Mouse (Mus musculus): ENCODE measurements around the gene Moxd2. TPM values are rescaled to one million over a fixed set of nuclear protein-coding genes. Genes with fewer than 3 reads are reported as not detected.

Gene Moxd2
- not detected in 2 replicates for polyA plus RNA-seq (2015; fragmentation: Nextera tagmentation; extraction: Ambion mirVana)

DNA sequence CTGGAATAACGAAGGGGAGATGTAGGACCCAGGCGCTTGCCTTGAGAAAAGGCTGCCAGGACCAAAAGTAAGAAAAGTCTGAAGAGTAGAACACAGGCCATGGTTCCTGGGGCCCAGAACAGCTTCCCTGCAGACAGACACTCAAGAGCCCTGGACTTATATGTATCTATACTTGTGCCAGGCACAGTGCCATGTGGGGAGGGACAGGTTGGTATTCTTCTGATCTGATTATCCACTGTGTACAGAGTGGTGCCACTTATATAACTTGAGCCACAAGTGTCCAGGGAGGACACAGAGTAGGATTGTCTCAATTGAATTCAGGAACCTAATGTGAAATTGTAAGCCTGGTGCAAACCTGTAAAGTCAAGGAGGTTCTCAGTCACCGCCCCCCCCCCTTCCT lies at the start of gene Moxd2:
TSS of gene Moxd2 (minus strand) at position 101 of the 400 bp plus-strand sequence.
- Histone ChIP-seq H3K36me3 (no peaks in the 10 kb centered on the region), H3K4me1 (no peaks in the 10 kb centered on the region), H3K27me3 (replicated peaks) (no peaks in the 10 kb centered on the region), H3K9ac (no peak within 1 kb of the TSS), H3K4me3 (no peak within 1 kb of the TSS), H3K9me3 (no peaks in the 10 kb centered on the region), H3K4me2 (no peak within 1 kb of the TSS), H3K27ac (replicated peaks) (no peak within 1 kb of the TSS)
- ATAC-seq (ENCODE audit: extremely low read depth, insufficient number of reproducible peaks, low FRiP score, low TSS enrichment) = no peak
- 90% methylated on average over 3 of the region's 3 CpGs for WGBS

DNA sequence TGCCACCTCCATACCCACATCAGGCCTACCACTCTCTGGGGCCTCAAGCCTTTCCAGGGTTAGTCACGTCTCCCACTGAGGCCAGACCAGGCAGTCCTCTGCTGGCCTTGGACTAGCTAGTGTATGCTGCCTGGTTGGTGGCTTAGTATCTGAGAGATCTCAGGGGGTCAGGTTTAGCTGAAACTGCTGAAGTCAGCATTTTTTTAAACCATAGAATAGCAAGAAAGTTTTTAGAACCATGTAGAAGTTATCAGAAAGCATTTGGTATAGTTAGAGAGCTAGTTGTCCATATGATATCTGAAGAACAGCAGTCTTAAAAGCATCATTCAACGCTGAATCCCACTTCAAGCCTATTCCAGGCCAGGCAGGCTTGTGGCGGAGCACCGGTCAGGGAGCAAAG lies 32.7 kb upstream of the Moxd2 start:
- 68% methylated on average over 4 of the region's 4 CpGs for WGBS

DNA sequence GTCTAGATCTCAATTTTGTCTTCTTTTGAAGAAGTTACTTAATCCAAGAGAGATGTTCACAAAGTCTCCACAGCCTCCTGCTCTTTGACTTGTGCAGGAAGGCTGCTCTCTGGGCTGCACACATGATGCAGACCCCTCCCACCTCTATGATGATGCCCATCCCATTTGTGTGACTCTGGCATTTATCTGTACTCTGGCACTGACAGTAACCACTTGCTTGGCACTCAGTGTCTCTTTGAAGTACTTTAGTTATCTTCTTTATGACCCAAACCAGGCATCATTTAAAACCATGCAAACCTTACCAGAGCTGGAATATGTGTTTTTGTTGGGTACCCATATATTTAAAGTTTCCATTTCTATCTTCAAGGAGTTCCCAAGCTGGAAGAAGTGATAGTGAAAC lies 13.0 kb upstream of the Moxd2 start, which contains the start of gene Prss58:
TSS of gene Prss58 (minus strand) at position 101 of the 400 bp plus-strand sequence.
- ATAC-seq (ENCODE audit: extremely low read depth, insufficient number of reproducible peaks, low FRiP score, low TSS enrichment) = no peak
- no peaks in the 10 kb centered on the region for H3K36me3 ChIP-seq
- H3K4me3 ChIP-seq = no peak within 1 kb of the TSS
- H3K4me2 ChIP-seq = no peak within 1 kb of the TSS
- H3K9me3 ChIP-seq = no peaks in the 10 kb centered on the region
- H3K9ac ChIP-seq = no peak within 1 kb of the TSS
- H3K4me1 ChIP-seq = no peaks in the 10 kb centered on the region
- H3K27me3 ChIP-seq (replicated peaks) = no peaks in the 10 kb centered on the region
- no peak within 1 kb of the TSS for H3K27ac ChIP-seq (replicated peaks)

More for the DNA sequence above, 32.7 kb upstream of the Moxd2 start:
- no peak overlapping the region for H3K4me2 ChIP-seq
- H3K36me3 ChIP-seq = no peaks in the 10 kb centered on the region
- no peak overlapping the region for H3K9ac ChIP-seq
- no peak overlapping the region for H3K27ac ChIP-seq (replicated peaks)
- H3K4me3 ChIP-seq = no peak overlapping the region
- no peaks in the 10 kb centered on the region for H3K9me3 ChIP-seq
- no peaks in the 10 kb centered on the region for H3K4me1 ChIP-seq
- ATAC-seq (ENCODE audit: extremely low read depth, insufficient number of reproducible peaks, low FRiP score, low TSS enrichment) = no peak
- no peaks in the 10 kb centered on the region for H3K27me3 ChIP-seq (replicated peaks)

DNA sequence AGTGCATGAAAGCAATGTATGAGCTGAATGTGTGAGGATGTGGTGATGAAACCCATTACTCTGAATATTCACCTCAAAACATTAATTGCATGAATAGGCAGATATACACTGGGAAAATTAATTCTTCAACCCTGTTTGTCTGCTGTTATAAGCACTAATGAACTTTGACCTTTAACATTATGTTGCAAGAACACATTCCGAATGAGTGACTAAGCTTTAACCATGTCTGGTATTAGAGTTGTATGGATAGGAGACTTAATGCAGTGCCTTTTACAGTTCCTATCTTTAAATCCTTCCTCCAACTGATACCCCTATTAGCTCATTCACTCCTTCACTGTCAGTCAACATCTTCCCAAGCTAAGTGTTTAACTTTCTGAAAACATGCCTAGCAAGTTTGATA lies 7.4 kb upstream of the Moxd2 start:
- no peak for ATAC-seq (ENCODE audit: extremely low read depth, insufficient number of reproducible peaks, low FRiP score, low TSS enrichment)
- 71% methylated on average over 1 of the region's 1 CpGs for WGBS
- no peaks in the 10 kb centered on the region for H3K27me3 ChIP-seq (replicated peaks)
- H3K4me3 ChIP-seq = no peak overlapping the region
- no peak overlapping the region for H3K9ac ChIP-seq
- H3K36me3 ChIP-seq = no peaks in the 10 kb centered on the region
- no peaks in the 10 kb centered on the region for H3K9me3 ChIP-seq
- no peak overlapping the region for H3K27ac ChIP-seq (replicated peaks)
- no peaks in the 10 kb centered on the region for H3K4me1 ChIP-seq
- no peak overlapping the region for H3K4me2 ChIP-seq

DNA sequence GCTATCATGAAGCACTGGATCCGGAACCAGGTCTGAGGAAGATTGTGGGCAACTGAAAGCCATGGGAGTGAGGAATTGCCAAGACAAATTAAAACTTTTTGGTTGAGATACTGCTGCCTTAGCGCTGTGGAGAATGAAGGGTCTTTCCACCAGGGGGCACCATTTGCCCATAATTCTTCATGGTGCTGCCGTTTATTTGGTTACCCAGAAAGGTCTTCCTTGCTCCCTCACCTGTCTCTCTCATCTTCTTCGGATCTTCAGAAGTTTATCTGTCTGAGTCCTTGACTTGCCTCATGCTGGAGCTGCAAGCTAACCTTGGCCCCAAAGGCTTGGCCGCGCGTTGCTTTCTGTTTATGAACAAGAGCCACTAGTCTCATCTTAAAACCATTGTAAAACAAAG lies 6.3 kb upstream of the Moxd2 start:
- ATAC-seq (ENCODE audit: extremely low read depth, insufficient number of reproducible peaks, low FRiP score, low TSS enrichment) = no peak
- Histone ChIP-seq H3K4me3 (no peak overlapping the region), H3K4me1 (no peaks in the 10 kb centered on the region), H3K9ac (no peak overlapping the region), H3K27ac (replicated peaks) (no peak overlapping the region), H3K4me2 (no peak overlapping the region), H3K9me3 (no peaks in the 10 kb centered on the region), H3K27me3 (replicated peaks) (no peaks in the 10 kb centered on the region), H3K36me3 (no peaks in the 10 kb centered on the region)
- 35% methylated on average over 7 of the region's 7 CpGs for WGBS

DNA sequence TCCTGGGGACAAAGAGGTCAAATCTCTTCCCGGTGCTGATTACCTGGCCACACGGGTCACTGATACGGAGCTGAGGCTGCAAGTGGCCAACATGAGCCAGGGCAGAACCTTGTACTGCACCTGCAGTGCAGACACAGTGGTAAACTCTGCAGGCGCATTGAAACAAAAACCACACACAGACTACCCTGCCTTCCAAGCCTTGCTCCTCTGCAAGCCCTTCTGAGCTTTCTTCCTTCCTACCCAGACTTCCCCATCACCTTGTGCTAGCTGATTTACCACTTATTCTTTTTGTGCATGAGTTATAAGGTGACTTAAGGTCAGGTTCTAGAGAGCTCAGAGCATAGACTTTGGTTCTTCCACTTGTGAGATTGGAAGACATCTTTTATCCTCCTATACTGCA lies 4.5 kb upstream of the Moxd2 start:
- 75% methylated on average over 4 of the region's 4 CpGs for WGBS
- Histone ChIP-seq H3K27ac (replicated peaks) (no peak overlapping the region), H3K27me3 (replicated peaks) (no peaks in the 10 kb centered on the region), H3K9me3 (no peaks in the 10 kb centered on the region), H3K36me3 (no peaks in the 10 kb centered on the region), H3K4me3 (no peak overlapping the region), H3K4me1 (no peaks in the 10 kb centered on the region), H3K4me2 (no peak overlapping the region), H3K9ac (no peak overlapping the region)
- ATAC-seq (ENCODE audit: extremely low read depth, insufficient number of reproducible peaks, low FRiP score, low TSS enrichment) = no peak

DNA sequence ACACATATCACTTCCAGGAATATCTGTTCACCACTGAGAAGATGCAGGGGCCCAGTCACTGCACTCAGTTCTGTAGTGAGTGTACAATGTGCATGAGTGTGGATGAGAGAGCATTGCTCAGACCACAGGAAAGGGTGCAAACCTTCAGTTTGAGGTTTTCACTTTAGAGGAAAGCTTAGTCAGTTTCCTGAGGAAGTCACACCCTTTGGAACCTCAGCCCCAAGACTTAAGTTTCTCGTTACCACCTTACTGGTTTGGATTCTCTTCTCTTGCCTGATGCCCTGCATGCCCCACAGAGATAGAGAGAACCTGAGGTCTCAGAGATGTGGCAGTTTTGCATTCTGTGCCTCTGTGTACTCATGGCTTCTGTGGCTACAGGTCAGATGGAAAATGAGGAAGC lies 3.7 kb upstream of the Moxd2 start:
- no peak for ATAC-seq (ENCODE audit: extremely low read depth, insufficient number of reproducible peaks, low FRiP score, low TSS enrichment)
- no peak overlapping the region for H3K9ac ChIP-seq
- H3K9me3 ChIP-seq = no peaks in the 10 kb centered on the region
- 40% methylated on average over 1 of the region's 1 CpGs for WGBS
- H3K27me3 ChIP-seq (replicated peaks) = no peaks in the 10 kb centered on the region
- H3K4me1 ChIP-seq = no peaks in the 10 kb centered on the region
- no peaks in the 10 kb centered on the region for H3K36me3 ChIP-seq
- no peak overlapping the region for H3K27ac ChIP-seq (replicated peaks)
- no peak overlapping the region for H3K4me2 ChIP-seq
- H3K4me3 ChIP-seq = no peak overlapping the region

DNA sequence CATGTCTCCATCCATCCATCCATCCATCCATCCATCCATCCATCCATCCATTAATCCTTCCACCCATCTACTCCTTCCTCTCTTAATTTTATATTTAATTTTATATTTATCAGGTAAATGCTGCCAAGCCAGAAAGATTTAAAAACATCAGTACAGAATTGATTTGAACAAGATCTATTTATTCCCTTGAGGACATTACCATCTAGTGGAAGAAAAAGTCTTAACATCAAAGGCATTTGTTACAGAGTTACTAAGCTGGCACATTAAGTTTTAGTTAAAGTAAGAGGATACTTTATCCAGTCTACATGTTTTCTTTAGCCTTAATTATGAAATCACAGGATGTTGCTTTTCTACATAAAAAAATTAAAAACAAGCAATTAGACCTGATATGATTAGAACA lies 42.0 kb downstream of the Moxd2 start:
- H3K9me3 ChIP-seq = no peaks in the 10 kb centered on the region
- no peaks in the 10 kb centered on the region for H3K36me3 ChIP-seq
- no peaks in the 10 kb centered on the region for H3K27me3 ChIP-seq (replicated peaks)
- H3K4me1 ChIP-seq = no peaks in the 10 kb centered on the region
- H3K9ac ChIP-seq = no peak overlapping the region
- no peak overlapping the region for H3K4me2 ChIP-seq
- no peak for ATAC-seq (ENCODE audit: extremely low read depth, insufficient number of reproducible peaks, low FRiP score, low TSS enrichment)
- H3K4me3 ChIP-seq = no peak overlapping the region
- no peak overlapping the region for H3K27ac ChIP-seq (replicated peaks)

Other genes starting within 250 kb of the Moxd2 start
- not detected in 2 replicates for gene Prss58, start 12.9 kb upstream of the Moxd2 start, polyA plus RNA-seq (2015; fragmentation: Nextera tagmentation; extraction: Ambion mirVana)
- gene 1700074P13Rik, start 53.1 kb upstream of the Moxd2 start, polyA plus RNA-seq (2015; fragmentation: Nextera tagmentation; extraction: Ambion mirVana) = not detected in 2 replicates
- not detected in 2 replicates for gene Gm4744, start 64.4 kb upstream of the Moxd2 start, polyA plus RNA-seq (2015; fragmentation: Nextera tagmentation; extraction: Ambion mirVana)
- gene 1810009J06Rik, start 77.3 kb upstream of the Moxd2 start, polyA plus RNA-seq (2015; fragmentation: Nextera tagmentation; extraction: Ambion mirVana) = 0.51 and 0.68 TPM in 2 replicates
- 0.40 TPM in 1 of 2 replicates, not detected in the other for gene Gm2663, start 112.0 kb upstream of the Moxd2 start, polyA plus RNA-seq (2015; fragmentation: Nextera tagmentation; extraction: Ambion mirVana)
- gene 2210010C04Rik, start 148.0 kb upstream of the Moxd2 start, polyA plus RNA-seq (2015; fragmentation: Nextera tagmentation; extraction: Ambion mirVana) = not detected in 2 replicates